Mouse (Mus musculus): ENCODE results near the gene Stard3. TPM values are rescaled to one million over a fixed set of nuclear protein-coding genes. Genes with fewer than 3 reads are reported as not detected.

The Stard3 gene
- polyA plus RNA-seq, 1 experiment from 2014 or later = 44.9 TPM

Other genes starting within 250 kb of the Stard3 start
- 12.8 TPM in 2 replicates for gene Fbxl20, start 208.0 kb upstream of the Stard3 start, polyA plus RNA-seq (2015; fragmentation: Nextera tagmentation; extraction: Ambion mirVana)
- gene Med1, start 165.1 kb upstream of the Stard3 start, polyA plus RNA-seq (2015; fragmentation: Nextera tagmentation; extraction: Ambion mirVana) = 50.3 and 52.4 TPM in 2 replicates
- 6.2 and 6.5 TPM in 2 replicates for gene Cdk12, start 155.3 kb upstream of the Stard3 start, polyA plus RNA-seq (2015; fragmentation: Nextera tagmentation; extraction: Ambion mirVana)
- gene Neurod2, start 28.7 kb upstream of the Stard3 start, polyA plus RNA-seq (2015; fragmentation: Nextera tagmentation; extraction: Ambion mirVana) = 0.05 TPM in 1 of 2 replicates, not detected in the other
- 91.7 and 92.3 TPM in 2 replicates for gene Ppp1r1b, start 10.0 kb upstream of the Stard3 start, polyA plus RNA-seq (2015; fragmentation: Nextera tagmentation; extraction: Ambion mirVana)
- gene Tcap, start 25.4 kb downstream of the Stard3 start, polyA plus RNA-seq (2015; fragmentation: Nextera tagmentation; extraction: Ambion mirVana) = 0.28 TPM in 1 of 2 replicates, not detected in the other
- gene Pnmt, start 28.1 kb downstream of the Stard3 start, polyA plus RNA-seq (2015; fragmentation: Nextera tagmentation; extraction: Ambion mirVana) = 0.16 TPM in 1 of 2 replicates, not detected in the other
- 19.5 and 20.4 TPM in 2 replicates for gene Pgap3, start 42.1 kb downstream of the Stard3 start, polyA plus RNA-seq (2015; fragmentation: Nextera tagmentation; extraction: Ambion mirVana)
- gene Erbb2, start 54.1 kb downstream of the Stard3 start, polyA plus RNA-seq (2015; fragmentation: Nextera tagmentation; extraction: Ambion mirVana) = 33.8 and 37.5 TPM in 2 replicates
- gene Mien1, start 80.6 kb downstream of the Stard3 start, polyA plus RNA-seq (2015; fragmentation: Nextera tagmentation; extraction: Ambion mirVana) = 279 and 304 TPM in 2 replicates
- 87.1 and 87.3 TPM in 2 replicates for gene Grb7, start 88.0 kb downstream of the Stard3 start, polyA plus RNA-seq (2015; fragmentation: Nextera tagmentation; extraction: Ambion mirVana)
- gene Ikzf3, start 187.7 kb downstream of the Stard3 start, polyA plus RNA-seq (2015; fragmentation: Nextera tagmentation; extraction: Ambion mirVana) = 0.23 and 0.24 TPM in 2 replicates
- 0.92 and 1.0 TPM in 2 replicates for gene Zpbp2, start 192.7 kb downstream of the Stard3 start, polyA plus RNA-seq (2015; fragmentation: Nextera tagmentation; extraction: Ambion mirVana)
- 62.9 and 65.2 TPM in 2 replicates for gene Ormdl3, start 229.0 kb downstream of the Stard3 start, polyA plus RNA-seq (2015; fragmentation: Nextera tagmentation; extraction: Ambion mirVana)
- gene Lrrc3c, start 239.9 kb downstream of the Stard3 start, polyA plus RNA-seq (2015; fragmentation: Nextera tagmentation; extraction: Ambion mirVana) = not detected in 2 replicates

All from intestine, embryonic 16.5 days (tissue).